Mouse (Mus musculus) hematopoietic stem cell, adult 5-6 weeks (primary cell): ENCODE measurements around the gene Chst10. TPM values are rescaled to one million over a fixed set of nuclear protein-coding genes. Genes with fewer than 3 reads are reported as not detected.

Experiments used
- ATAC-seq, 2 experiments: fragments of 125-278 bp in 1 of 2; replicated peaks in 1 of 2; 2 replicates each; pipeline ENCODE4 v1.8.0; 2016 to 2017; ENCODE audit warnings: inconsistent platforms in 2 of 2, mild to moderate bottlenecking in 2 of 2, moderate number of reproducible peaks in 2 of 2, low read depth in 1 of 2, moderate TSS enrichment in 1 of 2; ENCODE audit not compliant: low FRiP score in 2 of 2, poor library complexity in 2 of 2, severe bottlenecking in 2 of 2, insufficient read depth in 1 of 2, low TSS enrichment in 1 of 2
- total RNA-seq: library from RNA; stranded (forward); fragments of 172-1452, 232-1000 nt; gene quantifications from 2 replicates; pipeline ENCODE4 v1.2.3, GENCODE M21; 2017

Gene Chst10
- total RNA-seq, 1 experiment from 2014 or later = 2.4 TPM

DNA sequence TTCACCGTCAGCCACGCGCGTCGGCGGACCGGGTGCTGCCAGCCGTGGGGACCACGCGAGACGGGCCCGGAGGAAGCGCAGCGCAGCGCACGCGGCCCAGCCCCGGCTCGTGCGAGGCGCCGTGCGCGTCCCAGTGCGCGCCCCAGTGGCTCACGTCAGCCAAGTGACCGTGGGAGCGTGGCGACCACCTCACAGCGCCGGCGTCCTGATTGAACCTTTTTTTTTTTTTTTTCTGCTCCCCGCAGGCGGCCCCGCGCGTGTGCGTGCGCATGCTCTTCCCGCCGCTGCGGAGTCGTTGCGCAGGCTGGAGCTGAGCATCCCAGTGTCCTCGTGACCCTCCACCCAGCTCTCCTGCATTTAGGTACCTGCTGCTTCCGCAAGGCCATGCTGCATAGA, 61.5 kb downstream of the Chst10 start, which contains the start of gene Lonrf2:
Lonrf2 (minus strand) TSS at position 235 of the 396 bp plus-strand sequence.
- ATAC-seq = no peak

DNA sequence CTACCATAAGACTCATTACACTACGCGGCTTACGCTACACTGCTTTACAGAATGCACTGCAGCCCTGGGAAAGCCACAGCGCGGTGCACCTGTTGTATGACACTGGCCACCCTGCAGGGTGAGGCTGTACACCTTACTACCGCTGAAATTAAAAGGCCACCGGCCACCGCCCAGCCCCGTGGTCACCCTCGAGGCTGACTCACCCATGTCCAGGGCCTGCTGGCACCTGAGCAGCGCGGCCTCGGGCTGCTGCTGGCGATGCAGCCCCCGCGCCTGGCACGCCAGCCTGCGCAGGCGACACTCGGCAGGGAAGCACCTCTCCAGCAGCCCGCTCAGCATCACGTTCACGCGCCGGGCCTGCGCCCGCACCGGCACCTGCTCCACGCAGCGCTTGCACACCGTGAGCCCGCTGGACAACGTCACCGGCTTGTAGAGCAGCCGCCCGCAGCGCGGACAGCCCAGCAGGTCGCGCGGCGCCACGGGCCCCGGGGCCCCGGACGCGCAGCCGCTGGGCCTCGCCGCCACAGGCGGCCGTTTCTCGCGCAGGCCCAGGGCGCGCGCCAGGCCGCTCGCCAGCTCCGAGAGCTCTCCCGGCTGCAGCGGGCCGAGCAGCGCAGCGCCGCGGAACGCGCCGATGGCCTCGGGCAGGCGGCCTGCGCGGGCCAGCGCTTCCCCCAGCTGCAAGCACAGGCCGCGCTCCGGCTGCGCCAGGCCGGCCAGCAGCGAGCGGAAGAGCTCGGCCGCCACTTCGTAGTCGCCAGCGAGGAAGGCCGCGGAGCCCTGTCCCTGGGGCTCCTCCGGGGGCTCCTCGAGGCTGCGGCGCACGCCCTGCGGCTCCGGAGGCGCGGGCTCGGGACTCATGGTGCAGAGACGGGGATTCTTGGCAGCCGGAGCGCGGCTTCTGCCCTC, 62.1 kb downstream of the Chst10 start:
- ATAC-seq = no peak

DNA sequence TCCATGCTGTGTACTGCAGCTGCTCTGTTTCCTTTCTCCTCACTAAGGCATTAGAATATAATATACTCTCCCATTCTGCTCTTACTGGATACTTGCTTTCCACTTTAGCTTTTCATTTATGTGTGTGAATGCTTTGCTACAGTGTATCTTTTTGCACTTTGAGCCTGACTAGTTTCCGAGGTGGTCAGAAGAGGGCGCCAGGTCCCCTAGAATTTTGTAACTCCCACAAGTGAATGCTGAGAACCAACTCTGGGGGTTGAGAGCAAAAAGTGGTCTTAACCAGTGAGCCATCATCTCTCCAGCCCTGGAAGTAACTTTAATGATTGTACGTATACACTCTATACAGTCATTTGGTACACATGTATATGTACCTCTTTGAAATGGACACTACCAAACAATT, 63.1 kb downstream of the Chst10 start:
- peak; percentile 39 to 42; a peak in 2 of 4 replicates for ATAC-seq

DNA sequence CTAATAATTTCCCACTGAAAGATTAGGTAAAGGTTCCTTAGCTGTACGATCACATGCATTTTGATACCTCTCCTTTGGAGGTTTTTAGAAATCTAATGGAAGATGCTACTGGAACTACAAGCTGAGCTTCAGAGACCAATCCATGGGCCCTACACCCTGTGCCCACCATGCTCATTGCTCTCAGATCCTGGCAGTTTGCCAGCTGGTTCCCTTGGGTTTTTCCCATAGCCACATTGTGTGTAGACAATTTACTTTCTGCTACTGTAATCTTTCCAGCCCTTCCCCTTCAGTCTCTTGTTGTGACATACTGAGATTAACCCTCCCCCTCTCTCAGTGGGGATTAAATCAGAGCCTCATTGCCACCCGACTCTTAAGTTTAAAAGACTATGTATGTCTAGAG, 73.0 kb downstream of the Chst10 start:
- ATAC-seq = no peak

DNA sequence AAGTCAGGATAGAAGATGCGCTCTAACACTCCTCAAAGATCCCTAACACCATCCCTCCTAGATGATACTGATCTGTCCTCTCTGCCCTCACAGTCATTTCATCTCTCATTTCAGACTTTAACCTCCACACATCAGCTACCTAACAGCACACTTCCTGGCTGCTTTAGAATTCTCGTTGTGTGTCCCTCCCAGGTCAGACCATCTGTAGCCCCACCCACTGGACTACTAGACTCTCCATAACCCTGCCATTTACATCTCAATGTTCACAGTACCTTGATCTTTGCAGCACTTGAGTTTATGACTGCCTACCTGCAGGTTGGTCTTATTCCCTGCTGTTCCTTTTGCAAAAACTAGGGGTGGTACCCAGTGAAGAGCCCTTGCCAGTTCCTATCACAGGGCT, 74.1 kb downstream of the Chst10 start:
- ATAC-seq = no peak; a peak in 1 of 4 replicates

DNA sequence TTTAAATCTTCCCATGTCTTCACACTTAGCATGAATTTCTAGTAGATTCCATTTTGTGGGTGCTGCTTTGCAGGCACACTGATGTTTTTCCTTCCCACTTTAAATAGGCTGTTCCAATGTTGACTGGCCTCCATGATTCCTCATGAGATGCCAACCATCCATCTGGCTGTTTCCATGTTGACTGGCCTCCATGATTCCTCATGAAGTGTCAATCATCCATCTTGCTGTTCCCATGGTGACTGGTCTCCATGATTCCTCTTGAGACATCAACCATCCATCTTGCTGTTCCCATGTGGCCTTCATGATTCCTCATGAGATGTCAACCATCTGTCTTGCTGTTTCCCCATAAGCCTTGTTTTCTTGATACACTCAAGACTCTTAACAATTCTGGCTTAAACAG, 78.3 kb downstream of the Chst10 start:
- no peak for ATAC-seq

DNA sequence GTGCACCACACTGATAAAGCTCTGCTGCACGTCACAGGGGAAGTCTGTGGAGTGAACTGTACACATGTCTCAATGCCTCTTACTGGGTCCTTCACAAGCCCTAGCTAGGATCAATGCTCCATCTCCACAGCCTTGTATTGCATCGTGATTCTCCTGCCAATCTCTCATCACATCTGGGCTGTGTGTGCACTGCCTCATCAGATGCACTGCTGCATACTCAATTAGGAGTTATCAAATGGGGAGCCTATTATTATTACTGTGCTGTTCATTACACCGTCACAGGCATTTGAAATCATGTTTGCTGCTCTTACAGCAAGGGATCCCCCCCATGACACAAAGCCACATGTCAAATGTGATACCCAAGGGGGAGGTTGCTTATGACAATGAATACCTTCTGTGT, 80.3 kb downstream of the Chst10 start:
- ATAC-seq = no peak

DNA sequence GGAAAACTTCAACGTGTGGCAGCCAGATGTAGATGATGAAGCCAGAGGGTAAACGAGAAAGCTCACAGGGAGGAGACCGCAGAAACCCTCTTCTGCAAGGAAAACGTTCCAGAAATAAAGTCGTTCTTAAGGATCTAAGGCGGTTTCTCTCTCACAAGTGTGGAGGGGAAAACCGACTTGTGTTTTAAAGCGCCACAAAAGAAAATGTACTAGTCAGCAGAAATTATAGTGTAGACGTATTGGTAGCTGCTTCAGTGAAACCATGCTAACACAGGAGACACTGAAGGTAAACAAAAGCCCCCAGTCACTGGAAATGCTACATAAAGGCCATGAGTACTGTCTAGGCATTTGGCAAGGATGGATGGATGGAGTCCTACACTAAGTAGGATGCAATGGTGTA, 80.7 kb downstream of the Chst10 start:
- ATAC-seq = no peak

DNA sequence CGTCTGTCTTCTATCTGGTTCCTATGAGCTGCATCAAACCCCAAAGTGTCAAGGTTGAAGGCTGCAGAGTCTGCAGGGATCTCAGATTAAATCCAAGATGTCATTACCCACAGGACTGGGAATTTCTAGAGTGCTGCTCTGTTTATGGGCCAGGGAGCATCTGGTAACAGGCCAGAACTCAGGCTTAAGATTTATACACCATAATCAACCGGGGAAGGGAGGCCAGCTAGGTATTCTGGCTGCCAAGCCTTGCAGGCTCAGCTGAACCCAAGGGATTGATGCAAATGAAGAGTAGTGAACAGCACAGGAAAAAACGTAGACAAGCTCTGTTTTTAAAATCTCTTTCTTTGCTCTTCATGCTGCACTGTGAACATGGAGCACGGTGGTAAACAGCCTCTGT, 81.7 kb downstream of the Chst10 start:
- ATAC-seq = no peak

Other genes with a start within 250 kb of the Chst10 start
- gene Aff3, start 233.2 kb downstream of the Chst10 start, total RNA-seq = 132 and 165 TPM in 2 replicates
- 0.19 and 1.0 TPM in 2 replicates for gene Lonrf2, start 61.5 kb downstream of the Chst10 start, total RNA-seq
- gene Nms, start 41.0 kb upstream of the Chst10 start, total RNA-seq = not detected in 2 replicates
- 33.1 and 60.2 TPM in 2 replicates for gene Pdcl3, start 87.4 kb upstream of the Chst10 start, total RNA-seq